Mouse (Mus musculus) adrenal gland, postnatal 10 days (tissue): Measurements from ENCODE around the gene 4931440F15Rik. TPM values are rescaled to one million over a fixed set of nuclear protein-coding genes. Genes with fewer than 3 reads are reported as not detected.
A peak's percentile ranks its signal among the peaks of the same experiment; 100 is the strongest.
"Not testable (repeated sequence)": the region's sequence is repeated elsewhere in the genome, so short reads cannot be mapped to it uniquely, and the experiment has no call there.

Source experiments
- DNase-seq: peaks from one replicate; pipeline ENCODE4 v3.0.0; 2021; ENCODE audit warnings: mixed read lengths
- long read RNA-seq, 2 experiments: library from polyadenylated mRNA; stranded (forward); transcript quantifications; one replicate each; pipeline ENCODE4 v2.0.0; 2021
- total RNA-seq, 2 experiments: library from RNA; stranded (reverse); gene quantifications; 2 replicates each; pipeline ENCODE4 v1.2.3; 2021

Gene 4931440F15Rik
- under 1 TPM; 0.48 to 0.64 TPM for total RNA-seq
- long read RNA-seq, experiment 1, partial matches to known transcripts: 0 of 1 reads
- long read RNA-seq, experiment 1, other reads (novel, unspliced or antisense): 0 of 1 reads
- long read RNA-seq, experiment 2: 0 reads

DNA sequence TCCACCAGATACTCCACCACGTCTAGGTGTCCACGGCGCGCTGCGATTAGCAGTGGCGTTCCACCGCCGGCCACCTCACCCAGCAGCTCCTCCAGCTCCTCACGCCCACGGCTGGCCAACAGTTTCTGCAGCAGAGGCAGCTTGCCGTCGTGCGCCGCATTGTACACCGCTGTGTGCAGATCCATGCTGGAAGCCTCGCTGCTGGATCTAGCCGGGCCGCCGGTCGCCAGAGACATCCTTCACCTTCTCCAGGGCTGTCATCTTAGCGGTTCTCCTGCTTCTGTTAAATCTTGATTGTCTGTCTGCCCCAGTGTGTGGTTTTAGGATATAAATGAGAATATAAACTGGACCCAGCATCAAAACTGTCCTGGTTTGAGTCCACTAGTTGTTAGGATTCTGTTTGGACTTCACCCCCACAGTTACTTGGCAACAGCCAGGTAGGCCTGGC lies at the start of gene 4931440F15Rik:
4931440F15Rik (minus strand) TSS at position 398 of the 448 bp plus-strand sequence.
- DNase-seq: not testable (repeated sequence)

- not testable (repeated sequence) for DNase-seq
Measured at GRCm38 (mm10) chr11:29874781-29875180, 49.3 kb upstream of the 4931440F15Rik start.

GRCm38 (mm10) chr11:29870174-29870573 lies 44.7 kb upstream of the 4931440F15Rik start:
- no peak for DNase-seq

DNA sequence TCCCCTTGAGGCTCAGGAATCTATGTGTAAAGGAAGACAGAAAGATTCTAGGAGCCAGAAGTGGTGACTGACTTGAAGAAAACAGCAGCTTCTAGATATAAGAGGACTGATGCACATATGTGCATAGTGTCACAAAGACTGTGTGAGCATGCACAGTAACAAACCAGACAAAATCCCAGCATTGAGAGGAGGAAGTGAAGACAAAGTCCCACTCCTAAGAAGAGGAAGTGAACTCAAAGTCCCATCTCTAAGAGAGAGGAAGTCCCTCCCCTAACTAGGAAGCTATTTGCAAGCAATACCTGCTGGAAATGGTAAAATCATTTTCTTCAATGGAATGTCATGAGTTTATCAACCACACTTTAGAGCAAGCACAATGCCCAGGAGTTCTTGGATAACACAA lies 38.8 kb upstream of the 4931440F15Rik start:
- no peak for DNase-seq

- DNase-seq: peak; percentile 46
Measured at GRCm38 (mm10) chr11:29861750-29862397, 36.4 kb upstream of the 4931440F15Rik start.

DNA sequence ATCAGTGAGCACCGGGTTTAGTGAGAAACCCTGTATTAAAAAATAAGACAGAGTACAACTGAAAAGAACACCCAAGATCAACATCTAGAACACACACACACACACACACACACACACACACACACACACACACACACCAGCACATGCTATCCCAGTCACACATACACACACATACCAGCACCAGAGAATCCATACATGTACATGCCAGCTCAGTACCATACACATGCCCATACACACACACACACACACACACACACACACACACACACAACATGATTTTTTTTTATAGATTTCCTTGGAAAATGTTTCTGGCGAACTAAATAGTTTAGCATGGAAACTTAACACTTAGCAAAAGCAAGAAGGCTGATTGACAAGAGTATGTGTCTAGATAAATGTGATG lies 35.6 kb upstream of the 4931440F15Rik start:
- no peak for DNase-seq

DNA sequence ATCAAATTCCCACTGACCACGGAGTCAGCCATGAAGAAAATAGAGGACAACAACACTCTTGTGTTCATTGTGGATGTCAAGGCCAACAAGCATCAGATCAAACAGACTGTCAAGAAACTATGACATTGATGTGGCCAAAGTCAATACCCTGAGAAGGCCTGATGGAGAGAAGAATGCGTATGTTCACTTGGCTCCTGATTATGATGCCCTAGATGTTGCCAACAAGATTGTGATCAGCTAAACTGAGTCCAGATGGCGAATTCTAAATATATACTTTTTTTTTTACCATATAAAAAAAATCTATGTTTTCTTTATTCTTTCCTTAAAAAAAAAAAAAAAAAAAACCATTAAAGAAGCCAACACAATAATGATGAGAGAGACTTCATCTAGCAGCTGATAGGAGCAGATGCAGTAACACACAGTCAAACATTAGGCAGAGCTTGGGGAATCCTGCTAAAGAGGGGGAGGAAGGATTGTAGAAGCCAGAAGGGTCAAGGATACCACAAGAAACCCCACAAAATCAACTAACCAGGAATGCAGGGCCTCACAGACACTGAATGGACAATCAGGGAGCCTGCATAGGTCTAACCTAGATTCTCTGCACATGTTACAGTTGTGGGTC lies 15.2 kb upstream of the 4931440F15Rik start:
- DNase-seq: no peak

GRCm38 (mm10) chr11:29839781-29840180 lies 14.3 kb upstream of the 4931440F15Rik start:
- DNase-seq: peak; percentile 37

DNA sequence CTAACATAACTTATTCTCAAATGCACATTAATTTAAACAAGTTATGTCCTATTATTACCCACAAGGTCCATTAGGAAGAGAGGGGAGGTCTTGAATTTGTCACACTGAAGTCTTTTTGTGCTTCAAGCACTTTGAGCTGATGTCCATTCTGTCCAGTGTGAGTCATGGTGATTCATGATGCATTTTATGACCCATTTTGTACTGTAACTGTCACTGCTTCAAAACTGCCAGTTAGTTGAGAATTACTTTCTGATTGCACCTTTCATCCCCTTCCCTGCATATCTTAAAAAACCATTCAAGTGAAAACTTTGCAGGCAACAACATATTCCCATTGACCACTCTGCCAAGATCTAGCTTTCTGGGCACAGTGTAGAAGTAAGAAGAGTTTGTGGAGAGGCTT lies 11.6 kb upstream of the 4931440F15Rik start:
- DNase-seq: no peak

GRCm38 (mm10) chr11:29827729-29828128 lies 2.3 kb upstream of the 4931440F15Rik start:
- no peak for DNase-seq

DNA sequence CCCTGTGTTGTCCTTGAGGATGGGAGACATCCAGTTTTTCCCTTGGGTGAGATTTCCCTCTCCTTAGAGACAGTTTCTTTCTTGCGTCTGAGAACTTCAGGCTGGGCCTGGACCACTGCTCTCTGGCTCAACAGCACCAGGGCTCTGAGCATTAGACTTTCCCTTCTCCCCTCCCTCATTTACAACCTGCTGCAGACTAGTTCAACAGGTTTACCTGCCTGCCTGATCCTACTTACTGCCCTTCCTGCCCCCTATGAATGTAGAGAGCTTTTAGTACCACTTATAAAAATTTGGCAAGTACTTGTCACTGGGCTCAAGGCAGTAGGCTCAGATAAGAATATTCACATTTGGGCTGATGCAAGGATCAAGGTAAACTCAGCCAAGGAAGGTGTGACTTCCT lies 533 bp upstream of the 4931440F15Rik start:
- DNase-seq: no peak

DNA sequence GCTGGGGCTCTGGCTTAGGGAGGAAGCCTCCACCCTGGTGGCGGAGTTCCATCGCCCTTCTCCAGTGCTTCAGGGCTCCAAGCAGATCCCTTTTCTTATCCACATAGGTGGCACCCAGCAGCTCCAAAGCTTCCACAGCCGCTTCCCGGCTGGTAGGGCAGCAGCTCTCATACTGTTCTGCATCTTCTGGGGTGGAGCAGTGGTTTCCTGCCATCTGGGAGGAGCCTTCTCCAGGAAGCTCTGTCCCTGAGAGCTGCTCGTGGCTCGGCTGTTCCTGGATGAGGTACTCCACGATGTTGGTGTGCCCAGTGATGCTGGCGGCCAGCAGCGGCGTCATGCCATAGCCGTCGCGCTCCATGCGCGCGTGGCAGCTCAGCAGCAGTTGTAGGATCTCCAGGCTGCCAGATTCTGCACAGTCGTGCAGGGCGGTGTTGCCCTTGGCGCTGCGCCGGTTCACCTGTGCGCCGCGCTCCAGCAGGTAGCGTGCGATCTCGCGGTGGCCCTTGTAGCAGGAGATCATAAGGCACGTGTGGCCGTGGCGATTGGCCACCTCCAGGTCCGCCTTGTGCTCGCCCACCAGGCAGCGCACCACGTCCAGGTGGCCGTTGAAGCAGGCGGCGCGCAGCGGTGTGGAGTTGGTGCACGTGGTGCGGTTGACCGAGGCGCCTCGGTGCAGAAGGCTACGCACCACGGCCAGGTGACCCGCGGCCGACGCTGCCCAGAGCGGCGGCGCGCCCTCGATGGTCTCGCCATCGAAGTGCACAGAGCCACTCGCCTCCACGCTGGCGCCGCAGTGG lies 796 bp downstream of the 4931440F15Rik start:
- DNase-seq: not testable (repeated sequence)

GRCm38 (mm10) chr11:29823141-29823540 lies 2.3 kb downstream of the 4931440F15Rik start:
- DNase-seq: no peak

DNA sequence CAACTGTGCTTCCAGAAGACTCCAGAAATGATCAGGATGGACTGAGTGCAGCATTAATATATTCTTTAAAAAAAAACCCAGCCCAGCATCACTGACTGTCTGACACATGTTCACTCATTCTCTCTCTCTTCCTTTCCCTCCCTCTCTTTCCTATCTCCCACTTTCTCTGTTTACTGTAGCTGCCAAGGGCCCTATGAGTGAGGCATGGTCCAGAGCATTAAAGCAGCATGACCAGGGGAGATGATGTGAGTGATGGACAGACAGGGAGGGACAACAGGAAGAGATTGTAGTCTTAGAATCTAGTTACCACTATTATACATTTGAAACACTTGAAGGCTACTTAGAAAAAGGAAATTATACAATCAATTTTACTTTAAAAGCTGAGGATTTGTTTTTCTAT lies 9.8 kb downstream of the 4931440F15Rik start:
- no peak for DNase-seq

GRCm38 (mm10) chr11:29815261-29815660 lies 10.2 kb downstream of the 4931440F15Rik start:
- DNase-seq: no peak

DNA sequence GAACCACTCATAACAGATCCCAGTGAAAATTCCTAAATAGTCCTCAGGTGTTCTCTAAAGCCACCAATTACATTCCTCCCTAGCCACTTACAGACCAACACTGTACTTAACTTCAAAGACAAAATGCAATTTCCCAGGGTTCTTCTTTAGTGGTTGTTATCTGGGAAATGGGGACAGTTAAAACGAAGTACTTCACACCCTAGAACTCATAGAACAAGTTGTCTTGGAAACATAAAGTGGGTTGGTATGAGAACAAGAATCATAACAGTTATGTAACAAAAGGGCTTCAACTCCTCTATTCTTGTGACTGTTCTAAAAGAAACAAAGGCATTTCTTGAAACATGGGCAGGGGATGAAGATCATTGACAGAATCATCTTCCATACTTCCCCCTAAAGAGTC lies 12.2 kb downstream of the 4931440F15Rik start:
- DNase-seq: no peak

GRCm38 (mm10) chr11:29812475-29812874 lies 13.0 kb downstream of the 4931440F15Rik start:
- no peak for DNase-seq

DNA sequence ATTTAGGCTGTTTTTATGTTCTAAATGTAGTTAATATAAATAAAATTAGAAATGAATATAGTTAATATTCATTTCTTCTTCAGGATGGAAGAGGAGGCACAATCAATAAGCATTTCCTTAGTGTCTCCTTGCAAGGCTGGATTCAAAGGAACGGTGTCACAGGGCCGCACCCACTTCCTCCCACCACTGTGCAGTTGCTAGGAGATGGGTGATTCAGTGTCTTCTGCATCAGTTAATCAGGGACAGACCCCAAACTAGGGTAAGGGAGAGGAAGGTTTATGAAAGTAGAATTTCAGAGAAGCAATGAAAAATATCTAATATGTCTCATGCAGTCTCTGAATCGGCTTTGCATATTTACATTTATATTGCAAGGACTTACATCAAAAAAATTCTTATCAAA lies 15.1 kb downstream of the 4931440F15Rik start:
- DNase-seq: no peak

- DNase-seq: no peak
Measured at GRCm38 (mm10) chr11:29808981-29809589, 16.4 kb downstream of the 4931440F15Rik start.

- DNase-seq: peak; percentile 50
Measured at GRCm38 (mm10) chr11:29808173-29808980, 17.1 kb downstream of the 4931440F15Rik start.

- no peak for DNase-seq
Measured at GRCm38 (mm10) chr11:29807325-29807724, 18.1 kb downstream of the 4931440F15Rik start.
